Mouse (Mus musculus) G1E (cell line): ENCODE measurements around the gene Smndc1.

Experiments
- CTCF ChIP-seq: IDR thresholded peaks from 2 replicates; pipeline ENCODE4 v1.5.1; 2012; ENCODE audit warnings: low read depth, low read length, inconsistent platforms, mixed read lengths
- GATA1 ChIP-seq: IDR thresholded peaks from 2 replicates; pipeline ENCODE4 v1.6.1; 2012; ENCODE audit warnings: borderline replicate concordance, low read length, inconsistent platforms, mixed read lengths
- GATA2 ChIP-seq: IDR thresholded peaks from 2 replicates; pipeline ENCODE4 v1.6.1; 2012; ENCODE audit warnings: low read depth, low read length, inconsistent platforms, borderline replicate concordance
- POLR2AphosphoS5 ChIP-seq: IDR thresholded peaks from 2 replicates; pipeline ENCODE4 v1.6.1; 2012; ENCODE audit warnings: low read depth, low read length, inconsistent platforms; ENCODE audit not compliant: insufficient replicate concordance
- TAL1 ChIP-seq: conservative IDR thresholded peaks from 2 replicates; pipeline ENCODE4 v1.6.1; 2012; ENCODE audit warnings: low read depth, low read length, inconsistent platforms, mixed read lengths

DNA sequence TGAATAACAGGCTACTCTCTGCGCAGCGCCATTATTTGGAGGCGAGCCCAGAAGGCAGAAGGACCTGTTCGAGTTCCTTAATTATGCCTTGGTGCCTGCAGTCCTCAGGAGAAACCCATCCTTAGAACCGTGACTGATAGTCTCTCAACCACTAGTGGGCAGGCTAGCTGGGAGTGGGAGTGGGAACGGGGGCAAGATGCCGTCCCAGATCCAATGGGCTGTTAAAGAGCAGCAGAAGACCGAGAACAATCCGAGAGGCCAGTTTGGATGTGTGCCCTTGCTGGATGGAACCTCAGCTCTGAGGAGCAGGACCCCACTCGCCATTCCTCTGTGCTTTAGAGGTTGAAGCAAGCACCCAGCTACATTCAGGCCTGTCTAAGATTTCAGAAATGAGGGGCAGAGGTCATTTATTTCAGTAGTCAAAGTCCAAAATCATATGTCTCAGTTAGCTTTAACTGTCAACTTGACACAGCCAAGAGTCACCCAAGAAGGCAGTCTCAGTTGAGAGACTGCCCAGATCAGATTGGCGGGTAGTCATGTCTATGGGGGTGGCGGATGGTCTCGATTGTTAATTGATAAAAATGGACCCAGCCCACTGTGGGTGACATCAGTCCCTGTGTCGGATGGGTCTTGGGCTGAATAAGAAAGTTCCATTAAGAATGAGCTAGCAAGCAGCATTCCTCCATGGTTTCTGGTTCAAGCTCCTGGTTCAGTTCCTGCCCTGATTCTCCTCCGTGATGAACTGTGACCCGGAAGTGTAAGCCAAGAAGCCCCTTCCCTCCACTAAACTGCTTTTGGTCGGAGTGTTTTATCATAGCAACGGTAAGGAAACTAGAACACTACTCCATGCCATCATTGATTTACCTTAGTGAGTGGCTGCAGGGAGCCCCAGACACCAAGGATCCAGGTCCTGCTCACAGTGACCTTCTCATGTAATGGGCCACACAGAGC lies 32.3 kb upstream of the Smndc1 start:
- TF ChIP-seq CTCF (no peak), GATA1 (no peak), POLR2AphosphoS5 (no peak), TAL1 (no peak), GATA2 (no peak)
